Mouse (Mus musculus) midbrain, embryonic 11.5 days (tissue): Measurements from ENCODE around the gene Hoxa7. TPM values are rescaled to one million over a fixed set of nuclear protein-coding genes. Genes with fewer than 3 reads are reported as not detected.

ENCODE experiments used
- ATAC-seq: fragments of 200-750 bp; cut with Nextera tagmentation; 2 replicates; pipeline ENCODE4 v1.8.0; 2017; ENCODE audit warnings: moderate TSS enrichment, moderate library complexity; ENCODE audit not compliant: low FRiP score
- DNase-seq: peaks from one replicate; pipeline ENCODE4 v3.0.0; 2015; ENCODE audit warnings: low spot score; ENCODE audit errors: missing footprints
- H3K27ac ChIP-seq: fragments of 300-500 bp; sonication (generic); 2 replicates; pipeline ENCODE4 v1.5.1; 2014; ENCODE audit warnings: low read depth, low read length
- H3K27me3 ChIP-seq: fragments of 300-500 bp; sonication (generic); 2 replicates; pipeline ENCODE4 v1.6.1; 2014; ENCODE audit warnings: mild to moderate bottlenecking, low read length, moderate library complexity, mixed read lengths; ENCODE audit not compliant: control insufficient read depth, insufficient read depth
- H3K36me3 ChIP-seq: fragments of 300-500 bp; sonication (generic); 2 replicates; pipeline ENCODE4 v1.6.1; 2014; ENCODE audit warnings: mild to moderate bottlenecking, low read length, moderate library complexity, mixed read lengths; ENCODE audit not compliant: control insufficient read depth, insufficient read depth
- H3K4me1 ChIP-seq: fragments of 300-500 bp; sonication (generic); 2 replicates; pipeline ENCODE4 v1.6.1; 2014; ENCODE audit warnings: low read length; ENCODE audit not compliant: control insufficient read depth, insufficient read depth
- H3K4me2 ChIP-seq: fragments of 300-500 bp; sonication (generic); 2 replicates; pipeline ENCODE4 v1.6.1; 2014; ENCODE audit warnings: mild to moderate bottlenecking, moderate library complexity
- H3K4me3 ChIP-seq: fragments of 300-500 bp; sonication (generic); 2 replicates; pipeline ENCODE4 v1.5.1; 2014; ENCODE audit warnings: low read depth, low read length
- H3K9ac ChIP-seq: fragments of 300-500 bp; sonication (generic); 2 replicates; pipeline ENCODE4 v1.6.1; 2014; ENCODE audit warnings: low read length
- H3K9me3 ChIP-seq: fragments of 300-500 bp; sonication (generic); 2 replicates; pipeline ENCODE4 v1.6.1; 2016; ENCODE audit warnings: low read length; ENCODE audit not compliant: control insufficient read depth
- WGBS: fragments of 180-500 bp; shearing (Covaris S2); extraction: QIAGEN DNeasy Blood & Tissue Kit; methylation state at CpG from one replicate; pipeline ENCODE4 v1.1.7; 2014; 5-methylcytosine and 5-hydroxymethylcytosine counted together
- polyA plus RNA-seq: library from polyadenylated mRNA; unstranded; fragments of >200 nt; fragmentation: Nextera tagmentation; extraction: Ambion mirVana; gene quantifications from 2 replicates; pipeline ENCODE4 v1.2.1, GENCODE M21; 2014

Hoxa7 gene
- polyA plus RNA-seq, 1 experiment from 2014 or later, result not detected

DNA sequence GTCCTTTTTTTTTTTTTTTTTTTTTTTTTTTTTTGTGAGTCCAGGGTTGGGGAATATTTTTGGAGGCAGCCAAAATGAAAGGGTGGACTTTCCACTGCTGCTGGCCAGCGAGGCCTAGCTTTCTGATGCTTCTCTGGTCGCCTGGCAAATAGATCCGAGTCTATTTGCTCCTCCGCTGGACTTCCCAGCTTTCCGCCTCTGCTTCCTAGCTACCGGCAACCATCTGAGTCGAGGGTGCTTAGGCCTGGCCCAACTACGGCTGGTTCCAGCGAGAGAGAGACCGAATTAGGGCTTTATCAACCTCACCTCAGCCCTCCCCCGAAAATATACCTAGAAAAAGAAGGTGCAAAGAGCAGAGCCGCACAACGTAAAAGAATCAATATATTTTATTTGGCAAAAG lies 1.1 kb upstream of the Hoxa7 start:
- no peak for DNase-seq
- no peaks in the 10 kb centered on the region for H3K36me3 ChIP-seq
- H3K27ac ChIP-seq, result no peak overlapping the region
- peaks cover 100% of the 10 kb centered on the region for H3K27me3 ChIP-seq
- no peaks in the 10 kb centered on the region for H3K9me3 ChIP-seq
- 10% methylated on average over 13 of the region's 13 CpGs for WGBS
- H3K4me2 ChIP-seq, result no peak overlapping the region
- no peak overlapping the region for H3K4me3 ChIP-seq
- no peak for ATAC-seq
- peaks cover 2% of the 10 kb centered on the region; the same call in 1 of the 2 replicates for H3K4me1 ChIP-seq
- H3K9ac ChIP-seq, result no peak overlapping the region

DNA sequence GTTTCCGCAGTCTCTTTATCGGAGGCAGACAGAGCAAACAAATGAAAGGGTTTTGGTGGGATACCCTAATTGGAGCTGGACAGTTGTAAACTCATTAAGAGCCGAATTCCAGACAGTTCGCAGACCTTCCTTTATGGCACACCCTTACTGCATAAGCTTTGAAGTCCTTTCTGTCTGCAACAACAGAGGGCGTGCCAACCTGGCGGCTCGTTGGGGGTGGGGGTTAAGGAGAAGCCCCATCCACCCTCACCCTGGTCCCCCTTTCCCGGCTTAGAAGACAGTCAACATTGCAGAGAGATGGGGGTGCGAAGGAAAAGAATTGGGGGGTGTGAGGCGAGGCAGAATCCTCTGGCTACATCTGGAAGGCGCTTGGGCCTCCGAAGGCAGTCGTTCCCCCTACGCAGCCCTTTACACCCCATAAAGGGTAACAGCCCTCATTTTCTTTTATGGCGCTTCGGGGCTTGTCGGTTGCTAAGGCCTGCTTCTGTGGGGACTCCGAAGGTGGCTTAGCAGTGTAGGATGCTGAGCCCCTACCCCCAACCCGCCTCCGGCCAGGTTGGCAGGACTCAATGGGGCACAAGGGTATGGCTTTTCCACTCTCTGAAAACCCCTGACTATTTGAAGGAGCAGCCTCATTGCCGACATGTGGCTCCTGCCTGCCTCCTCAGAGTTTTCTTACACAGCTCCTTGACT lies 485 bp upstream of the Hoxa7 start:
- no peaks in the 10 kb centered on the region for H3K9me3 ChIP-seq
- DNase-seq, result peak; percentile 96
- no peaks in the 10 kb centered on the region for H3K36me3 ChIP-seq
- H3K4me1 ChIP-seq, result peaks cover 7% of the 10 kb centered on the region
- no peak overlapping the region for H3K9ac ChIP-seq
- WGBS, result 8% methylated on average over 21 of the region's 21 CpGs
- H3K27ac ChIP-seq, result no peak overlapping the region
- no peak overlapping the region; the same call in 1 of the 2 replicates for H3K4me3 ChIP-seq
- H3K4me2 ChIP-seq, result no peak overlapping the region
- no peak for ATAC-seq
- H3K27me3 ChIP-seq, result peaks cover 100% of the 10 kb centered on the region

DNA sequence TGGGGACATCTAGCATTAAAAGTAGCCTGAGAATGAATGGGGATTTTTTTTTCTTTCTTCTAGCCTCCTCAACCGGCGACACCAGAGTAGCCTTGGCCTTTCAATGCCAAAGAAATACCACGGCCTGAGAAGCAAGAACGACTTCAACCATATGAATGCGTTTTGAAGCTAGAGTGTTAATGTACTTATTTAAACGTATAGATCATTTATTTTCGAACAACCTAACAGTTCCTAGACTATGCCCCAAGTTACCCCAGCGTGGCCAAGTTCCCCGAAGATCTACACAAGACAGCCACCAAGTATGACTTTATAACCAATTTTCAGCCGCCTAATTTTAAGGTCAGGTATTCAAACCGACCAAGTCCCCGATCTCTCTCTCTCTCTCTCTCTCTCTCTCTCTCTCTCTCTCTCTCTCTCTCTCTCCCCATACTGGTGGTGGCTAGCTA lies 766 bp downstream of the Hoxa7 start:
- DNase-seq (peak; percentile 95), ATAC-seq (no peak)
- Histone ChIP-seq H3K4me2 (no peak overlapping the region; the same call in 1 of the 2 replicates), H3K9me3 (no peaks in the 10 kb centered on the region), H3K36me3 (no peaks in the 10 kb centered on the region), H3K4me1 (peaks cover 11% of the 10 kb centered on the region), H3K4me3 (no peak overlapping the region), H3K27me3 (peaks cover 100% of the 10 kb centered on the region), H3K27ac (no peak overlapping the region), H3K9ac (no peak overlapping the region)
- 6% methylated on average over 12 of the region's 12 CpGs for WGBS

DNA sequence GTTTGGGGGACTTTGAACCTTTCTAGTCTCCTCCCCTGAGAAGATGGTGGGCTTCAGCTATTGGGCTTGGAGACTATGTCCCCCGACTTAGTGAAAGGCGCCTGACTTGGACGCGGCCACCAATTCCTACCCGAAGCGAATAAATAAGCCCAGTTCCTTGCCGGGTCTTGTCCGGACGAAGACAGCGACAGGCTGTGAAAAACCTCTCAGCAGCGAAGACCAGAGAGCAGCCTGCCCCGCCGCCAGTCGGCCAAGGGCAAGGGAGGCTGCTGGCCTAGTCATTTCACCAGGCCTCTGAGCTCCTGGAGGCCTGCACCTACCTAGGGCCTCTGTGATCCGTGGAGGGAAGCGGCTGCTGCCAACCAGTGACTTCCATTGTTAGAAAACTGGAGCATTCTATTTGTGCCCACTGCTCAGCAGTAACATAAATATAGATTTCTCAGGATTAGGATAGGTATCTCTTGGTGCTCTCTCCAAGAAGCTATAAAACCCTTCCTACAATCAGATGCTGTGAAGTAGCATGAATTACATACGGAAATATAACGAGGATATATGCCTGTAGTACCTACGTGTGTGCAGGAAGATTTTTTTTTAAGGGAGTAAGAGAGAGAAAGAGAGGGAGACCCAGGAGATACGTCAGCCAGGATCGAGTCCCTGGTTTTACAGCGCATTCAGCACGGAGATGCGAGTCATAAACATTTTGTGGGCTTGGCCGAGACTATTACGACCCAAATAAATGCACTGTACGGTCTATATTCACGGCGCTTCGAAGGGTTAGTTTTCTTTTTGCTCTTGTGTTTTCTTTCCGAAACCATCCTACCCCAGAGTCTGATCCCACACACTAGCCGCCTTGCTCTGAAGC lies 1.4 kb downstream of the Hoxa7 start:
- H3K4me2 ChIP-seq, result no peak overlapping the region
- H3K36me3 ChIP-seq, result no peaks in the 10 kb centered on the region
- H3K4me3 ChIP-seq, result no peak overlapping the region
- ATAC-seq, result no peak
- WGBS, result 12% methylated on average over 32 of the region's 32 CpGs
- H3K9ac ChIP-seq, result no peak overlapping the region
- DNase-seq, result peak; percentile 96
- H3K27me3 ChIP-seq, result peaks cover 100% of the 10 kb centered on the region
- H3K27ac ChIP-seq, result no peak overlapping the region
- H3K9me3 ChIP-seq, result no peaks in the 10 kb centered on the region
- H3K4me1 ChIP-seq, result peaks cover 11% of the 10 kb centered on the region

DNA sequence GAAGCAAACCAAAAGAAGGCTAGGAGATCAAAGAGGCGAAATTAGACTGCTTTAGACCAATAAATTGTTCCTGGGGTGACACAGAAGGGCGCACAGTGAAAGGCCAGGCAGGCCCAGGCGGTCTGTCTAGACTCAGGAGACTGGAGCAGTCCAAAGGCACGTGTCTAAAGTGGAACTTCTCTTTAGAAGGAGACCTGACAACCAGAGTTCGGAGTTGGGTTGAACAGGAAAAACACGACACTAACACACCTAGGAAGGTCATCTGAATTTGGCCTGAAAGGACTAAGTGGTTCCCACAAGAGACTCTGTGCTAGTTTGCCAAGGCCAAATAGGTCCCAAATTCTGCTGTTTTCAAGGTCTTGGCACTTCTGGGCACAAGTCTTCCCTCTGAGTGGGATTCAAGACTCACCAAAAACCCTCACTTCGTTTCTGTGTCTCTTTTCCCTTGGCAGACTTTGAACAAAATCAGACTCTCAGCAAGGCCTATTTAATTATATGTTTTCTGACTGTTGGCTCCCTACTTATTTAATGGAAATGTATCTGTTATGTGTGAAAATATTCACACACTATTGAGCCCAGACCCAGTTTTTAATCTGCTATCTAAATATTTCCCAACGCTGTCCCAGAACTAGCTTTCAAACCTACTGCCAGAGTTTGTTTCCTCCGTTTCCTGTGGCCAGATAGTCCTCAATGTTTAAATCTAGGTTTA lies 2.3 kb downstream of the Hoxa7 start:
- peaks cover 100% of the 10 kb centered on the region for H3K27me3 ChIP-seq
- 15% methylated on average over 9 of the region's 9 CpGs for WGBS
- no peak overlapping the region for H3K4me2 ChIP-seq
- peaks cover 11% of the 10 kb centered on the region for H3K4me1 ChIP-seq
- no peak overlapping the region for H3K4me3 ChIP-seq
- no peak overlapping the region for H3K27ac ChIP-seq
- no peak for ATAC-seq
- no peaks in the 10 kb centered on the region for H3K9me3 ChIP-seq
- peak; percentile 97 for DNase-seq
- H3K9ac ChIP-seq, result no peak overlapping the region
- H3K36me3 ChIP-seq, result no peaks in the 10 kb centered on the region

DNA sequence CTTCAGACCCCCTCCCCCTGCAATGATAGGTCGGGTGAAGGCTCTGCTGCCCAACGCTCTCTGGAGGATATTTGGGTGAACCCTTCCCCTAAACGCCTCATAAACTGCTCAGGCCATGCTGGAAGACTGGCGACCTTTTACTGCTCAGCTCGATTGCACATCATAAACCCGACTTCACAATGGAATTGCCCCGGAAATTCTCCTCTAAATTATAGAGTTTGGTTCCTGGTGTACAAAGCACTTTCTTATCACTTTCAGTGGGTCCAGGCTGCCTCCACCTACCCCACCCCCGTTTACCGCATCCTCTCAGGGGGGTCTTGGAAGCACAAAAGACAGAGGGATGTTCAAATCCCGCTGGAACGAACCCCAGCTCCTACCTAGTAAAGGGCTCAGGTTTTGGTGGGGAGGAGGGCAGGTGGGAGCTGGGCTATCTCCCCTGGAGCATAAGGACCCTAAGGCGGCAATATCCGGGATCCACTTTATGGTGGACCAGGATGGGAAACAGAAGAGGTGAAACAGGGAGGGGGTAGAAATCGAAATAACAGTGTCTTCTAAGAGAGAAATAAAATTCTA lies 2.9 kb downstream of the Hoxa7 start:
- ATAC-seq, result no peak
- Histone ChIP-seq H3K36me3 (no peaks in the 10 kb centered on the region), H3K4me1 (peaks cover 11% of the 10 kb centered on the region), H3K9ac (no peak overlapping the region), H3K27ac (no peak overlapping the region), H3K9me3 (no peaks in the 10 kb centered on the region), H3K4me3 (no peak overlapping the region), H3K27me3 (peaks cover 100% of the 10 kb centered on the region), H3K4me2 (no peak overlapping the region)
- DNase-seq, result peak; percentile 97
- 7% methylated on average over 14 of the region's 14 CpGs for WGBS

DNA sequence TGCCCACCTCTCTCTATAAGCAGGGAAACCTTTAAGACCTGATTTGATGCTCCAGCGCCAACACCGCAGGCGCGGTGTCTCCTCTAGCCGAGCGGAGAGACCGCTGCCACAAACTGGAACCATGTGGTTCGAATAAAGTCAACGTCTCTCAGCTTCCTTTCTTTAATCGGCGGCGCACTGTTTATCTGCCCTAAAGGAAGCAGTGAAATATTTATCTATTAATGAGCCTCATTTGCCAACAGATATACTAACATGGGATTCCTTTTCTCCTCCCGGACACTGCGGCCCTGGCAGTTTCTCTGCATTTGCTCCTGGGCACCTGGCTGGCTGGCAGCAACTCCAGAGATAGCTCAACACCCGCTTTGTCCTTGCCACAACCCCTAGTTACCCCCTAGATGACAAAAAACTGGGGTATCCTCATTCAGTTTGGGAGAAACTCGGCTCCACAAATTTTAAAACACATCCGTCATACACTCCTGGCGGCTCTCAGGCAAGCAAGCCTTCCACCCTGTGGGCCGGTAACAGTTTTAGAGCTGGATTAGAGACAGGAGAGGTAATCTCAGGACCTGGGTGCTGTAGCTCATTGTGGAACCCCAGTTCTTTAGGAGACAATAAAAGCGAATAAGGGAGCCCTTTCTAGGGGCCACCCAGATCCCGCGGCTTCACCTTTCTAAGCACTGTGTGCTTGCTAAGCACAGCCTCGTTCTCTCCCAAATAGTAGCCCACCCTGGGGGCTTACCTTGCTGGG lies 3.6 kb downstream of the Hoxa7 start:
- ATAC-seq (no peak), DNase-seq (peak; percentile 95)
- H3K27me3 ChIP-seq, result peaks cover 100% of the 10 kb centered on the region
- H3K4me1 ChIP-seq, result peaks cover 11% of the 10 kb centered on the region
- no peak overlapping the region for H3K9ac ChIP-seq
- 5% methylated on average over 23 of the region's 23 CpGs for WGBS
- H3K9me3 ChIP-seq, result no peaks in the 10 kb centered on the region
- H3K4me2 ChIP-seq, result no peak overlapping the region
- no peaks in the 10 kb centered on the region for H3K36me3 ChIP-seq
- no peak overlapping the region for H3K27ac ChIP-seq
- no peak overlapping the region for H3K4me3 ChIP-seq

DNA sequence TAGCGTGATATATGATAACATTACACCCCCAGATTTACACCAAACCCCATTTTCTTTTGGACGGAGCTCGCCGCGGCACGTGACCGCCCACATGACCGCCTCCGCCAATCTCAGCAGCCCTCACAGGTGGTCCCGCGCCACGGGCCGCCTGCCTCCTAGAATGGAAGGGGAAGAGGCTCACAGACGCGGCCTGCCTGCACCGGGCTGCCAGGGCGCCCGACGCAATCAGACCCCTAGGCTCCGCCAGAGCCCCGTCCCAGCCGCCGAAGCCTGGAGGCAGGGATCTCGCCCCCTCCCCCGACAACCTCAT lies 4.2 kb downstream of the Hoxa7 start:
- Histone ChIP-seq H3K27ac (no peak overlapping the region), H3K4me2 (peak overlapping the region; percentile 42), H3K27me3 (peaks cover 100% of the 10 kb centered on the region), H3K4me3 (peak overlapping the region; percentile 26), H3K9ac (no peak overlapping the region), H3K4me1 (peaks cover 11% of the 10 kb centered on the region), H3K9me3 (no peaks in the 10 kb centered on the region), H3K36me3 (no peaks in the 10 kb centered on the region)
- DNase-seq, result peak; percentile 94
- peak; percentile 57 for ATAC-seq
- under 1% methylated on average over 24 of the region's 25 CpGs for WGBS
